Mouse (Mus musculus): Measurements from ENCODE around the gene Tnik. TPM values are rescaled to one million over a fixed set of nuclear protein-coding genes. Genes with fewer than 3 reads are reported as not detected.

Tnik gene
- total and polyA plus RNA-seq, 2 experiments from 2014 or later: 58.2 to 118 TPM

- DNase-seq (ENCODE audit: low spot score) (no peak), ATAC-seq (ENCODE audit: low FRiP score) (no peak)
- Histone ChIP-seq H3K27ac (ENCODE audit: low read depth, low read length) (no peak overlapping the region), H3K4me1 (ENCODE audit: insufficient read depth, low read length) (no peaks in the 10 kb centered on the region), H3K27me3 (ENCODE audit: insufficient read depth, low read length) (no peaks in the 10 kb centered on the region), H3K9me3 (ENCODE audit: low read length) (no peaks in the 10 kb centered on the region), H3K4me3 (ENCODE audit: low read depth, low read length) (no peak overlapping the region), H3K4me2 (ENCODE audit: low read depth, low read length, poor library complexity, severe bottlenecking) (no peak overlapping the region), H3K9ac (replicated peaks; ENCODE audit: low read length, poor library complexity, severe bottlenecking) (no peak overlapping the region), H3K36me3 (ENCODE audit: insufficient read depth, low read length) (0 out of 2 replicates have a peak, but pooled peaks cover 3% of the 10 kb centered on the region)
- 93% methylated on average over 5 of the region's 5 CpGs for WGBS
- no peak for TF ChIP-seq CTCF (IDR thresholded peaks at IDR 0.05)
Observed at GRCm38 (mm10) chr3:28540121-28540520, 277.1 kb downstream of the Tnik start.

- H3K4me1 ChIP-seq (ENCODE audit: insufficient read depth, low read length): no peaks in the 10 kb centered on the region
- H3K4me2 ChIP-seq (ENCODE audit: low read depth, low read length, poor library complexity, severe bottlenecking): no peak overlapping the region
- TF ChIP-seq CTCF (IDR thresholded peaks at IDR 0.05): no peak
- no peak overlapping the region for H3K27ac ChIP-seq (ENCODE audit: low read depth, low read length)
- H3K4me3 ChIP-seq (ENCODE audit: low read depth, low read length): no peak overlapping the region
- no peaks in the 10 kb centered on the region for H3K27me3 ChIP-seq (ENCODE audit: insufficient read depth, low read length)
- DNase-seq (ENCODE audit: low spot score) (no peak), ATAC-seq (ENCODE audit: low FRiP score) (no peak)
- 0 out of 2 replicates have a peak, but pooled peaks cover 3% of the 10 kb centered on the region for H3K36me3 ChIP-seq (ENCODE audit: insufficient read depth, low read length)
- no peak overlapping the region for H3K9ac ChIP-seq (replicated peaks; ENCODE audit: low read length, poor library complexity, severe bottlenecking)
- WGBS: 97% methylated on average over 3 of the region's 3 CpGs
- no peaks in the 10 kb centered on the region for H3K9me3 ChIP-seq (ENCODE audit: low read length)
Observed at GRCm38 (mm10) chr3:28542941-28543340, 279.9 kb downstream of the Tnik start.

GRCm38 (mm10) chr3:28543380-28543984 lies 280.5 kb downstream of the Tnik start:
- 73% methylated on average over 10 of the region's 10 CpGs for WGBS
- H3K27me3 ChIP-seq (ENCODE audit: insufficient read depth, low read length): no peaks in the 10 kb centered on the region

GRCm38 (mm10) chr3:28544345-28544869 lies 281.4 kb downstream of the Tnik start:
- 50% methylated on average over 11 of the region's 11 CpGs for WGBS
- Histone ChIP-seq H3K27me3 (ENCODE audit: insufficient read depth, low read length) (no peaks in the 10 kb centered on the region), H3K4me3 (ENCODE audit: low read depth, low read length) (no peak overlapping the region), H3K4me2 (ENCODE audit: low read depth, low read length, poor library complexity, severe bottlenecking) (no peak overlapping the region), H3K36me3 (ENCODE audit: insufficient read depth, low read length) (0 out of 2 replicates have a peak, but pooled peaks cover 3% of the 10 kb centered on the region), H3K4me1 (ENCODE audit: insufficient read depth, low read length) (no peaks in the 10 kb centered on the region), H3K9ac (replicated peaks; ENCODE audit: low read length, poor library complexity, severe bottlenecking) (no peak overlapping the region), H3K27ac (ENCODE audit: low read depth, low read length) (no peak overlapping the region), H3K9me3 (ENCODE audit: low read length) (no peaks in the 10 kb centered on the region)
- no peak for TF ChIP-seq CTCF (IDR thresholded peaks at IDR 0.05)
- no peak for ATAC-seq (ENCODE audit: low FRiP score)
- no peak for DNase-seq (ENCODE audit: low spot score)

More at GRCm38 (mm10) chr3:28543380-28543984, 280.5 kb downstream of the Tnik start:
- ATAC-seq (ENCODE audit: low FRiP score) (0 out of 2 replicates have a peak, but pooled peaks have one; percentile 52), DNase-seq (ENCODE audit: low spot score) (peak; percentile 59)
- H3K4me3 ChIP-seq (ENCODE audit: low read depth, low read length): no peak overlapping the region
- no peak overlapping the region for H3K9ac ChIP-seq (replicated peaks; ENCODE audit: low read length, poor library complexity, severe bottlenecking)
- no peaks in the 10 kb centered on the region for H3K4me1 ChIP-seq (ENCODE audit: insufficient read depth, low read length)
- H3K36me3 ChIP-seq (ENCODE audit: insufficient read depth, low read length): 0 out of 2 replicates have a peak, but pooled peaks cover 3% of the 10 kb centered on the region
- peak; percentile 74 for TF ChIP-seq CTCF (IDR thresholded peaks at IDR 0.05)
- no peak overlapping the region; the same call in 1 of the 2 replicates for H3K27ac ChIP-seq (ENCODE audit: low read depth, low read length)
- H3K9me3 ChIP-seq (ENCODE audit: low read length): no peaks in the 10 kb centered on the region
- no peak overlapping the region for H3K4me2 ChIP-seq (ENCODE audit: low read depth, low read length, poor library complexity, severe bottlenecking)

GRCm38 (mm10) chr3:28547965-28548730 lies 285.1 kb downstream of the Tnik start:
- H3K36me3 ChIP-seq (ENCODE audit: insufficient read depth, low read length): peaks cover 3% of the 10 kb centered on the region; the same call in 1 of the 2 replicates
- H3K9me3 ChIP-seq (ENCODE audit: low read length): no peaks in the 10 kb centered on the region
- DNase-seq (ENCODE audit: low spot score): no peak
- no peak overlapping the region for H3K4me2 ChIP-seq (ENCODE audit: low read depth, low read length, poor library complexity, severe bottlenecking)
- WGBS: 59% methylated on average over 10 of the region's 10 CpGs
- no peak overlapping the region for H3K4me3 ChIP-seq (ENCODE audit: low read depth, low read length)
- no peak; the same call in 1 of the 2 replicates for ATAC-seq (ENCODE audit: low FRiP score)
- H3K4me1 ChIP-seq (ENCODE audit: insufficient read depth, low read length): peaks cover 8% of the 10 kb centered on the region; the same call in 1 of the 2 replicates
- no peak overlapping the region for H3K27ac ChIP-seq (ENCODE audit: low read depth, low read length)
- TF ChIP-seq CTCF (IDR thresholded peaks at IDR 0.05): peak; percentile 21
- no peaks in the 10 kb centered on the region for H3K27me3 ChIP-seq (ENCODE audit: insufficient read depth, low read length)
- no peak overlapping the region for H3K9ac ChIP-seq (replicated peaks; ENCODE audit: low read length, poor library complexity, severe bottlenecking)
